Mouse (Mus musculus) neural tube, embryonic 12.5 days (tissue): ENCODE measurements at regions not wholly inside any gene's neighbourhood (a gene's known extent, or its start where the extent isn't known, plus 50 kb on each side); places are given as distances from the start of the nearest gene placed in this dataset.

ENCODE experiments used
- ATAC-seq: fragments of 200-750 bp; cut with Nextera tagmentation; 2 replicates; pipeline ENCODE4 v1.8.0; 2017; ENCODE audit warnings: low read depth, mild to moderate bottlenecking, moderate TSS enrichment, moderate library complexity; ENCODE audit not compliant: low FRiP score
- H3K27ac ChIP-seq: fragments of 300-500 bp; sonication (generic); 2 replicates; pipeline ENCODE4 v1.5.1; 2016
- H3K27me3 ChIP-seq: fragments of 300-500 bp; sonication (generic); replicated peaks from 2 replicates; pipeline ENCODE4 v1.6.1; 2016; ENCODE audit warnings: mild to moderate bottlenecking
- H3K36me3 ChIP-seq: fragments of 300-500 bp; sonication (generic); 2 replicates; pipeline ENCODE4 v1.6.1; 2016; ENCODE audit warnings: mild to moderate bottlenecking
- H3K4me1 ChIP-seq: fragments of 300-500 bp; sonication (generic); 2 replicates; pipeline ENCODE4 v1.6.1; 2016
- H3K4me2 ChIP-seq: fragments of 300-500 bp; sonication (generic); replicated peaks from 2 replicates; pipeline ENCODE4 v1.6.1; 2016; ENCODE audit warnings: mild to moderate bottlenecking
- H3K4me3 ChIP-seq: fragments of 300-500 bp; sonication (generic); 2 replicates; pipeline ENCODE4 v1.5.1; 2016
- H3K9ac ChIP-seq: fragments of 300-500 bp; sonication (generic); 2 replicates; pipeline ENCODE4 v1.6.1; 2016; ENCODE audit warnings: mild to moderate bottlenecking
- H3K9me3 ChIP-seq: fragments of 300-500 bp; sonication (generic); 2 replicates; pipeline ENCODE4 v1.6.1; 2016; ENCODE audit warnings: mild to moderate bottlenecking
- WGBS: fragments of 180-500 bp; shearing (Covaris S2); methylation state at CpG from one replicate; pipeline ENCODE4 v1.1.7; 2016; 5-methylcytosine and 5-hydroxymethylcytosine counted together

- Histone ChIP-seq H3K27me3 (no peaks in the 10 kb centered on the region), H3K4me3 (no peak overlapping the region), H3K9ac (no peak overlapping the region), H3K9me3 (no peaks in the 10 kb centered on the region), H3K36me3 (no peaks in the 10 kb centered on the region), H3K4me2 (no peak overlapping the region), H3K4me1 (no peaks in the 10 kb centered on the region), H3K27ac (no peak overlapping the region)
- no peak for ATAC-seq
- WGBS: 92% methylated on average over 2 of the region's 2 CpGs
These were observed 235.3 kb upstream of the Irx2 start for GRCm38 (mm10) chr13:72393366-72393765.

- no peak overlapping the region for H3K9ac ChIP-seq
- H3K4me2 ChIP-seq: no peak overlapping the region
- H3K9me3 ChIP-seq: no peaks in the 10 kb centered on the region
- no peak for ATAC-seq
- H3K4me1 ChIP-seq: no peaks in the 10 kb centered on the region
- no peaks in the 10 kb centered on the region for H3K27me3 ChIP-seq
- H3K4me3 ChIP-seq: no peak overlapping the region
- WGBS: 46% methylated on average over 10 of the region's 10 CpGs
- no peak overlapping the region for H3K27ac ChIP-seq
- H3K36me3 ChIP-seq: no peaks in the 10 kb centered on the region
These were observed 227.9 kb upstream of the Irx2 start for GRCm38 (mm10) chr13:72400677-72401076.

- Histone ChIP-seq H3K9ac (no peak overlapping the region), H3K4me3 (no peak overlapping the region), H3K9me3 (no peaks in the 10 kb centered on the region), H3K4me2 (no peak overlapping the region), H3K36me3 (no peaks in the 10 kb centered on the region), H3K4me1 (no peaks in the 10 kb centered on the region), H3K27me3 (no peaks in the 10 kb centered on the region), H3K27ac (no peak overlapping the region)
- 61% methylated on average over 11 of the region's 11 CpGs for WGBS
- ATAC-seq: peak; percentile 48
These were observed 219.2 kb upstream of the Irx2 start for GRCm38 (mm10) chr13:72409238-72409965.

- no peaks in the 10 kb centered on the region for H3K36me3 ChIP-seq
- WGBS: 89% methylated on average over 4 of the region's 4 CpGs
- H3K9me3 ChIP-seq: no peaks in the 10 kb centered on the region
- H3K4me1 ChIP-seq: no peaks in the 10 kb centered on the region
- no peak overlapping the region for H3K4me2 ChIP-seq
- H3K27ac ChIP-seq: no peak overlapping the region
- no peak overlapping the region for H3K9ac ChIP-seq
- H3K27me3 ChIP-seq: no peaks in the 10 kb centered on the region
- no peak overlapping the region for H3K4me3 ChIP-seq
- ATAC-seq: no peak
These were observed 216.0 kb upstream of the Irx2 start for GRCm38 (mm10) chr13:72412656-72413055.

- Histone ChIP-seq H3K9me3 (no peaks in the 10 kb centered on the region), H3K27ac (no peak overlapping the region), H3K4me1 (no peaks in the 10 kb centered on the region), H3K4me2 (no peak overlapping the region), H3K36me3 (no peaks in the 10 kb centered on the region), H3K4me3 (no peak overlapping the region), H3K27me3 (no peaks in the 10 kb centered on the region), H3K9ac (no peak overlapping the region)
- no peak for ATAC-seq
- WGBS: 77% methylated on average over 2 of the region's 2 CpGs
These were observed 211.6 kb upstream of the Irx2 start for GRCm38 (mm10) chr13:72416981-72417380.

DNA sequence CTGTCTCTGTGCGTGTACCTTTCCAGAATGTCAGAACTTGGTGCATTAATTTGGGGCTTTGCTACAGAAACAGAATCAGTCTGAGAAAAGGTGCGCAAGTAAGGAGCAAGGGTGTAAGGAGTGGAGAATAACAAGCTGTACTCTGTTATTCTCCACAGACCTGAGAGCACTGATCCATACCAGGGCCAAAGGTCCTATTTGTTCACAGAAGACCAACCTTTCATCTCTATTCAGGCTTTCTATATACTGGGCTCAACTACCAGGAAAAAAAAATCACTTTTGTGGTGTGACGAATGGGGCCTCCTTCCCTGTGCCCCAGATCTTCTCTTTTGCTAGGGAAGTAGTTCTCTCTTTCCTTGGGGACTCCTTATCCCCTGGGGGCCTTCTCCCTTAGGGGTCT lies 210.8 kb upstream of the Irx2 start:
- Histone ChIP-seq H3K36me3 (no peaks in the 10 kb centered on the region), H3K27ac (no peak overlapping the region), H3K4me2 (no peak overlapping the region), H3K27me3 (no peaks in the 10 kb centered on the region), H3K9ac (no peak overlapping the region), H3K4me3 (no peak overlapping the region), H3K9me3 (no peaks in the 10 kb centered on the region), H3K4me1 (no peaks in the 10 kb centered on the region)
- WGBS: 93% methylated on average over 3 of the region's 3 CpGs
- no peak for ATAC-seq

DNA sequence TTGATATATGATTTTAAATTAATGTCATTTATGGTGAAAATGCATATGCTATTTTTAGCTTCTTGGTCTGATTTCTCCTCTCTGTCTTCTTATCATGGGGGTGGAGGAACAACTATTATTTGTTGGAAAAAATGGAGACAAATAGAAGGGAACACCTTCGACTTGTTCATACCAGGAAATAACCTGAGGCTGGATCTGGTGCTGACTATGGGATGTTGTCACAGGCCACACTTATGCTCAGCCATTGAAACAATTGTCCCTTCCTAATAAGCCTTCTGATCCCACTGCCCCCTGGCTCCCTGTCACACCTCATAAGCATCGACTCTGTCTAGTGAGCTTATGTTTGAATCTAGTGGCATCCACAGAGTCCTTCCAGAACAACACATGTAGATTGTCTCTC lies 210.3 kb upstream of the Irx2 start:
- Histone ChIP-seq H3K4me1 (no peaks in the 10 kb centered on the region), H3K9me3 (no peaks in the 10 kb centered on the region), H3K9ac (no peak overlapping the region), H3K36me3 (no peaks in the 10 kb centered on the region), H3K27me3 (no peaks in the 10 kb centered on the region), H3K4me3 (no peak overlapping the region), H3K4me2 (no peak overlapping the region), H3K27ac (no peak overlapping the region)
- ATAC-seq: no peak
- WGBS: 82% methylated on average over 2 of the region's 2 CpGs

DNA sequence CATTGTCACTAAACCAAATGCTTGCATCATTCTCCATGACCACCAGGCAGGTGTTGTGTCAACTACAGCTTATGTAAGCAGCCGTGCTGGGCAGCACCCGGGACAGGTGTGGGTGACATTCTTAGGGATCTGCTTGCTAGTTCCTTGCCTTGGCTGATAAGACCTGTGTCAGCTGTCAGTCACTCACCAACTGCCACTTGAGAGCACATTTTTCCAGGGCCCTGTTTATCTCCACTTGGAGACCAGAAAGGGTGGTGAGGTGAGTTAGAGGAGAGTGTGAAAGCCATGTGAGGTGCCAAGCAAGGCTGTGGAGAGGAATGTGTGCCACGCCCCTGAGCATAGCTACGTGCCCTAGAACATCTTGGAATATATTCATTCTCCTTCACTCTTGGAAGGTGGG lies 209.1 kb upstream of the Irx2 start:
- H3K4me2 ChIP-seq: no peak overlapping the region
- ATAC-seq: no peak
- H3K9me3 ChIP-seq: no peaks in the 10 kb centered on the region
- no peaks in the 10 kb centered on the region for H3K4me1 ChIP-seq
- no peaks in the 10 kb centered on the region for H3K36me3 ChIP-seq
- no peaks in the 10 kb centered on the region for H3K27me3 ChIP-seq
- H3K9ac ChIP-seq: no peak overlapping the region
- WGBS: 92% methylated on average over 4 of the region's 4 CpGs
- H3K27ac ChIP-seq: no peak overlapping the region
- H3K4me3 ChIP-seq: no peak overlapping the region

GRCm38 (mm10) chr13:72425917-72426316 lies 202.7 kb upstream of the Irx2 start:
- WGBS: 47% methylated on average over 8 of the region's 8 CpGs
- H3K4me2 ChIP-seq: no peak overlapping the region
- H3K27ac ChIP-seq: no peak overlapping the region
- H3K4me3 ChIP-seq: no peak overlapping the region
- H3K9ac ChIP-seq: no peak overlapping the region
- no peaks in the 10 kb centered on the region for H3K9me3 ChIP-seq
- no peaks in the 10 kb centered on the region for H3K36me3 ChIP-seq
- no peaks in the 10 kb centered on the region for H3K4me1 ChIP-seq
- ATAC-seq: no peak
- H3K27me3 ChIP-seq: no peaks in the 10 kb centered on the region

GRCm38 (mm10) chr13:72445336-72445735 lies 183.3 kb upstream of the Irx2 start:
- Histone ChIP-seq H3K36me3 (no peaks in the 10 kb centered on the region), H3K9me3 (no peaks in the 10 kb centered on the region), H3K4me1 (no peaks in the 10 kb centered on the region), H3K9ac (no peak overlapping the region), H3K4me2 (no peak overlapping the region), H3K4me3 (no peak overlapping the region), H3K27me3 (no peaks in the 10 kb centered on the region), H3K27ac (no peak overlapping the region)
- WGBS: 74% methylated on average over 3 of the region's 3 CpGs
- no peak for ATAC-seq

DNA sequence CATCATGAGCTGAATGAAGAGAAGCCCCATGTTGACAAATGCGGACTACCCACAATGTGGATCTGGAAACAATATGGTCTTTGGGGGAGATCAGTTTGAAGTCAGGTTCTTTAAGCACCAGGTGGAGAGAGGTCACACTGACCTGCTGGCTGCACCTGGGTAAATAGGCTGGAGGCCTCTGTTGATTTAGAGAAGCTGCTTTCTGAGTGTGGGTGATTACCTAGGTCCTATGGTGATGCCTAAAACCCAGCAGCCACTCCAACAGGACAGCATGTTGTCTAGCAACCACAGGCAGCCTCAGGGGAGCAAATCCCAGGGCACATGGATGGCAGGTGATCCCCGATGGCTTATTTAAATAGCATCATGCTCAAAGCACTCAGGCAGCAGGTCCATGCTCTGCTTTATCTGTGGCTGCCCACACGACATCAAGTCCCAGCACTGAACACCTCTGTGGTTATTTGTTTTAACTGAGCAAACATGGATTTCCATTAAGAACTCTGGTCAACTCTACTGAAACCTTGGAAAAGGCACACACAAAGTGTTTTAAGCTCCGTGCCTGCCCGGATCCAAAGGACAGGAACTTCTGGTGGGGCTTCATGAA lies 180.1 kb upstream of the Irx2 start:
- no peak for ATAC-seq
- H3K36me3 ChIP-seq: no peaks in the 10 kb centered on the region
- H3K4me1 ChIP-seq: no peaks in the 10 kb centered on the region
- H3K9ac ChIP-seq: no peak overlapping the region
- H3K4me3 ChIP-seq: no peak overlapping the region
- WGBS: 85% methylated on average over 5 of the region's 5 CpGs
- H3K4me2 ChIP-seq: no peak overlapping the region
- no peak overlapping the region for H3K27ac ChIP-seq
- H3K27me3 ChIP-seq: no peaks in the 10 kb centered on the region
- H3K9me3 ChIP-seq: no peaks in the 10 kb centered on the region

- Histone ChIP-seq H3K27ac (no peak overlapping the region), H3K4me2 (no peak overlapping the region), H3K36me3 (no peaks in the 10 kb centered on the region), H3K4me3 (no peak overlapping the region), H3K4me1 (no peaks in the 10 kb centered on the region), H3K27me3 (no peaks in the 10 kb centered on the region), H3K9ac (no peak overlapping the region), H3K9me3 (no peaks in the 10 kb centered on the region)
- 59% methylated on average over 7 of the region's 7 CpGs for WGBS
- ATAC-seq: no peak
These were observed 133.3 kb upstream of the Irx2 start for GRCm38 (mm10) chr13:72495353-72495752.

- no peak overlapping the region for H3K4me2 ChIP-seq
- no peak for ATAC-seq
- WGBS: 72% methylated on average over 5 of the region's 5 CpGs
- H3K27me3 ChIP-seq: no peaks in the 10 kb centered on the region
- no peak overlapping the region for H3K4me3 ChIP-seq
- no peaks in the 10 kb centered on the region for H3K4me1 ChIP-seq
- no peaks in the 10 kb centered on the region for H3K36me3 ChIP-seq
- H3K27ac ChIP-seq: no peak overlapping the region
- H3K9me3 ChIP-seq: no peaks in the 10 kb centered on the region
- H3K9ac ChIP-seq: no peak overlapping the region
These were observed 131.6 kb upstream of the Irx2 start for GRCm38 (mm10) chr13:72497036-72497435.
